Mouse (Mus musculus) heart, postnatal 0 days (tissue): ENCODE data around the gene Kcnn4.

ENCODE experiments used
- CTCF ChIP-seq: IDR thresholded peaks from 2 replicates; pipeline ENCODE4 v1.5.1; 2016; ENCODE audit warnings: antibody characterized with exemption, control low read depth, low read depth
- EP300 ChIP-seq: IDR thresholded peaks from 2 replicates; pipeline ENCODE4 v1.6.1; 2016; ENCODE audit warnings: antibody characterized with exemption, low read depth

GRCm38 (mm10) chr7:24326273-24327135, 43.6 kb upstream of the Kcnn4 start:
- no peak for TF ChIP-seq CTCF
- no peak for TF ChIP-seq EP300
